Mouse (Mus musculus): ENCODE measurements around the gene Bfsp2.

- no peak for TF ChIP-seq CTCF (IDR thresholded peaks at IDR 0.05; ENCODE audit: borderline replicate concordance, control insufficient read depth, extremely low read depth, insufficient read depth, low read length, poor library complexity)
- no peak for TF ChIP-seq POLR2A (IDR thresholded peaks at IDR 0.05; ENCODE audit: control insufficient read depth, extremely low read depth, insufficient read depth, low read length, poor library complexity)
Observed at GRCm38 (mm10) chr9:103385600-103385999, 94.6 kb downstream of the Bfsp2 start.
